Mouse (Mus musculus) liver, postnatal 0 days (tissue): ENCODE data around the gene Mum1.

Experiments used
- CTCF ChIP-seq: sonication (generic); IDR thresholded peaks from 2 replicates; pipeline ENCODE4 v1.5.1; 2016; ENCODE audit warnings: antibody characterized with exemption, low read depth
- EP300 ChIP-seq: IDR thresholded peaks from 2 replicates; pipeline ENCODE4 v1.6.1; 2016; ENCODE audit warnings: antibody characterized with exemption, low read depth, mild to moderate bottlenecking

GRCm38 (mm10) chr10:80281921-80282371, 55.7 kb downstream of the Mum1 start:
- TF ChIP-seq CTCF = no peak
- TF ChIP-seq EP300 = no peak
